Mouse (Mus musculus): ENCODE results near the gene Ercc1.

Gene Ercc1

DNA sequence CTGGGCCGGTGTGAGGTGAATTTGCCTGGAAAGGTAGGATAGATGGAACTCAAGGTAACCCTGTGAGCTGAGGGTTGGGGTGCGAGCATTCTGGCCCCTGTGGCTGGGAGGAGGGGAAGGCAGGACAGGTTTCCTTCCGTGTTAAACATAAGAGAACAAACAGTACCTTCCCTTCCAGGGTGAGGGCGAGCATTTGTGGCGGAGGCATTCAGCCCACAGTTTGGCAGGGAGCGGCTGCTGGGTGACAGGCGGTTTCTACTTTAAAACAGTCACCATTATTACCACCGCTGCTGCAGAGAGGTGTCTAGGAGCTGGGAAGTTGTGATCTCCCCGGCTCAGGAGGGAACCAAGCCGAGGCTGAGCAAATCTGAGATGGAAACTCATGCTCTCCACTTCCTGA is 7.5 kb upstream of the Ercc1 start:
- no peak for DNase-seq (ENCODE audit: low spot score)

- no peak for DNase-seq (ENCODE audit: low spot score)
Observed at GRCm38 (mm10) chr7:19338060-19338459, 6.5 kb upstream of the Ercc1 start.

DNA sequence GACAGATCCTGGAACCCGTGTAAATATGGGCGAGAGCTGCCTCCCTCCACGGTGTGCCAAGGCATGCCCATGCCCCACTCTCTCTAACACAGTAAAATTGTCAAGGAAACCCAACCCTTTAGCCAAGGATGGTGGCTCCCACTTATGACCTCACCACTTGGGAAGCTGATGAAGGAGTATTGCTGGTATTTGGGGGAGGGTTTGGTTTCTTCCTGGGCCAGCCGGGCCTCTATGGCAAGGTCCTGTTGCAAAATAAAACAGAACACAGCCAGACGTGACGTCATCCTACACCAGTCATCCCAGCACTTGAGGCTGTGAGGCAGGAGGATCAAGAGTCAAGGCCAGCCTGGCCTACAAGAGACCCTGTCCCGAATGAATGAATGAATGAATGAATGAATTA is 6.0 kb upstream of the Ercc1 start:
- DNase-seq (ENCODE audit: low spot score), result no peak

DNA sequence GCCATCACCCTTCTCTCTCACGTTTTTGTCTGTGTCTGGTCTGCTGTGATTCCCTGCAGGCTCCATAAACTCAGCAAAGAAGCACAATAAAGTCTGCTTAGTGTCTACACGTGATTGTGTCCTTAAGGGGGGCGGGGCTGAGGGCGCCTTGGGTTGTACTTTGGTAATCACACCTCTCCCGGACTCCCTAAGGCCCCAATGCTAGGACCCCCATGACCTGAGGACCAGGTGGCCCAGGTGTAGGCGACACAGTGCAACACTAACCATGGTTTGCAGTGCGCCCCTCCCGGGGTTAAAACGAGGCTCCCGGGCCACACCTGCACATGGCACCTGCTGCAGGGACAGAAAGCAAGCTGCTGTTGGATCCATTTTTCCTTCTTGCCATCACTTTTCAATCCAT is 3.3 kb upstream of the Ercc1 start:
- DNase-seq (ENCODE audit: low spot score), result no peak

DNA sequence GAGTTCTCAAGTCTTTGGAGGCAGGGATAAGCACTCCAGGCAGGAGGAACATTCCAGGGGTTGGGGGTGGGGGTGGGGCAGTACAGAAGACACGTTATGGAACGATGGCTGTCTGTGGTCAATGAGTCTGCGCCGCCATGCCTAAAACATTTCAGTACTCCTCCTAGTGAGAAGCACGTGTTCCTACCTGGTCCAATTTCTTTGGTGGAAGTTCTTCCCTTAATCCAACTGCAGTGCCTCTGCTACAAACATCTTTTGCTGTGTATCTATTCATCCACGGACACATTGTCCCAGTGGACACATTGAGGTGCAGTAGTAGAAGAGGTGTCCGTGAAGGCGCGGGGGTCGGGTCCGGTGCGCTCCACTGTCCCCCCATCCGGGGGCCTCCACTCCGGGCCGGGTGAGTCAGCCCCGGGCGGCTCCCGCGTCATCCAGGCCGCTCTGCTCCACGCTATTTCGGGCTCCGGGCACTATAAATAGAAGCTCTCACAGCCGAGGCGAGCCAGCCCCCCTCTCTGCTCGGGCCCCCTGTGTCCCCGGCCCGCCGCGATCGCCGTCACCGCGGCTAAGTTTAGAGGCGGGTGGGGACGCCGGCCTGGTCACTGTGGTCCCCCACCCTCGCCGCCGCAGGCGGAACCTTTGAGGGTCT is 2.7 kb upstream of the Ercc1 start:
- DNase-seq (ENCODE audit: low spot score), result no peak

DNA sequence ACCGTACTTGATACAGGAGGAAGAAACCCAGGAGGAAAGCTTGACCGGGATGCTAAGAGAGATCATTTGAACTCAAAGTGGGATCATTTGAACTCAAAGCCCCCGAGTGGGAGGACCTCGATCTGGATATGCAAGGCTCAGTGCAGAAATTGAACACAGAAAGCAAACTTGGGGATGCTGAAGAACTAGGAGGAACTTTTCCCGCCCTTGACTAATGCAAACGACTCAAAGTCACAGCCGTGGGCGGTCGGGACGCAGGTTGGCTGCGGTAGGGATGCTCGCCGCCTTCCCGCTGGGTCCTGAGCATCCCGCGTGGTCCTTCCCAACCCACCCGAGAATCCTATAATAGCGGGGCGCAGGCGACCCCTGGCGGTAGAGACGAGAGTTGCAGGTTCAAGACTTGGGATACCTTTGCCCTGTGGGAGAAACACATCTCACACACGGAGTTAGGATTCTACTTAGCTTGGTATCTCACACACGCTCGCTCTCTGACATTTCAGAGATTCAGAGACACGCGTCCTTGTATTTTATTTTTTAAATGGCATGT is 2.0 kb upstream of the Ercc1 start:
- peak; percentile 81 for DNase-seq (ENCODE audit: low spot score)

DNA sequence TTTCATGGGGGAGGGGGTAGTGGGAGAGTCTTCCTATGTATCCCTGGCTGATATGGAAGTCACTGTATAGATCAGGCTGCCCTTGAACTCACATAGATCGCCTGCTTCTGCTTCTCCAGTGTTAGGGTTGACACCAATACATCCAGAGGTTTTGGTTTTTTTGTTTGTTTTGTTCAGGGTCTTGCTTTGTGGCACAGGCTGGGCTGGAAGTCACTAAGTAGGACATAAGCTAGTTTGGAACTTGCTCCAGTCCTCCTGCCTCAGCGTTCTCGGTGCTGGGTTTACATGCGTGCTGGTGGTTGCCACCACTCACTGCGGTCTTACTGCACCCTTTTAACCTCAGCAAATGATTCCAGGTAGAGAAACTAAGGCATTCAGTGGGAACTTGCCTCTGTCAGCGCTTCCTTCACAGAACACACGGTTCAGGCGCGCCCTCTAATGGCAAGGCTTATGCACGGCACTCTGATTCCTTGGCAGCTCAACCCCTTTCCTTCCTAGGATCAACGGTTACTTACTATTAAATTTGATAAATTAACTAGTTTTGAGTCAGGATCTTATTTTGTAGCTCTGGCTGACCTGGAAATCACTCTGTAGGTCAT is 1.3 kb upstream of the Ercc1 start:
- DNase-seq (ENCODE audit: low spot score), result peak; percentile 71

GRCm38 (mm10) chr7:19344938-19345471 is 427 bp downstream of the Ercc1 start:
- peak; percentile 94 for DNase-seq (ENCODE audit: low spot score)

DNA sequence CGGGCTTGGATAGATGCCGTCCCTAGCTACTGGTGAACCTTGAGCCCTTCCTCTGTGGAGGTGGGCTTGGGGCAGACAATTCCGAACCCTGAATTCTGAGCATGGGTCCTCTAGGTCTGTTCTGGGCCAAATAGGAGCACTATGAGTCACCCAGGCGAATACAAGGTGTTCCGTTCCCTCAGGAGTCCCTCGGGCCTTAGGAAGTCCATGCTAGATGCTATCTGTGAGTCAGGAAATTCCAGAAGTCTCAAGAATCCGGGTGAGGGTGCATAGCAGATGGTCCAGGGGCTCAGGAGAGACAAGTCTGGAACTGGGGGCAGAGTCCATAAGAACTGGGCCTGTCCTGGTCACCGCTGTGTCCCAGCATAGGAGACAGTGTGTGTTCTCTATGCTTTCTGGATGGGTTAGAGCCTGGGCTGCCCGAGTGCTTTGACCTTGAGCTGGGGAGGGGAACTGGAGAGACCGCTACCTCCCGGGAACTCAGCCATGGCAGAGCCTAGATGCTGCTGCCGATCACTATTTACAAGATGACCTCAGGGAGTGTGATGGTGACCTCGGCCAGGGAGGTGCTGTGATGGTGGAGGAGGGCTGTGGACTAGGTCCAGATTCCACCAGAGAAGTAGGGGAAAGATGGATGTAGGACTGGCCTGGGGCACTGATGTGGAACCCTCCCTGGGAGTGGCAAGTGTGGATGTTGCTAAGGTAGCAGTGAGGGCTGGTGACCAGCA is 4.8 kb downstream of the Ercc1 start:
- no peak for DNase-seq (ENCODE audit: low spot score)

- DNase-seq (ENCODE audit: low spot score), result no peak
Observed at GRCm38 (mm10) chr7:19350221-19350620, 5.6 kb downstream of the Ercc1 start.

GRCm38 (mm10) chr7:19354991-19355390 is 10.4 kb downstream of the Ercc1 start:
- no peak for DNase-seq (ENCODE audit: low spot score)

DNA sequence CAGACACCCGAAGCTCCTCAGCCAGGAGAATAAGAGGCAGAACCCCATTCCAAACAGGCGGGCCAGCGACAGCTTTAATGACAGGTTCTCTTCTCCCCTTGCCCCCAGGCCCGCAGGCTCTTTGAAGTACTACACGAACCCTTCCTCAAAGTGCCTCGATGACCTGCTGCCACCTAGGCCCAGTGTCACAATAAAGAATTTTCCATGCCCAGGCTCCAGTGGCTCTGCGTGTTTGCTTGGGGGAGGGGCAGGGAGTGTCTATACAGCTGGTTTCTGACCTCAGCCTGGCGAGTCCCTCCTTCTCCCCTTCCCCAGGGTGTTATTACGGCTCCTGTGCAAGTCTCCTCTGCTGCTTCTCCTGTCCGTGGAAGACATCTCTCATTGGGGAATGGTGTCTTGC is 11.7 kb downstream of the Ercc1 start:
- no peak for DNase-seq (ENCODE audit: low spot score)

- DNase-seq (ENCODE audit: low spot score), result no peak
Observed at GRCm38 (mm10) chr7:19357381-19358375, 13.1 kb downstream of the Ercc1 start.

DNA sequence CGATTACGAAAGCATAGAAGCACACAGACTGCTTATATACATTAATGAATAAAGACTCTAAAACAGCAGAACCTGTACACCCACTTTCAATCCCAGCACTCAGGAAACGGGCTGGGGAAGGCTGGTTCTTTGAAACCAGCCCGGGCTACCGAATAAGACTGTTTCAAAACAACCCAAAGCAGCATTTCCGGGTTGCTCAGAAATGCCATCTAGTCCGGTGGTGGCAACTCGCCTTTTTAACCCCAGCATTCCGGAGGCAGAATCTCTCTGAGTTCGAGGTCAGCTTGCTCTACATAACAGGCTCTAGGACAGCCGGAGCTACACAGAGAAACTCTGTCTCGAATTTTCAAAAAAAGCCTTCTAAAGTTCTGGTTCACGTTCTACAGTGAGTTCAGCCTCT is 14.1 kb downstream of the Ercc1 start:
- no peak for DNase-seq (ENCODE audit: low spot score)

GRCm38 (mm10) chr7:19359299-19359891 is 14.8 kb downstream of the Ercc1 start, which contains the start of the genes Cd3eap and Ppp1r13l:
Gene Cd3eap (minus strand): TSS chr7:19359483.
Gene Ppp1r13l (plus strand): TSS chr7:19359749.
- DNase-seq (ENCODE audit: low spot score), result peak; percentile 85

DNA sequence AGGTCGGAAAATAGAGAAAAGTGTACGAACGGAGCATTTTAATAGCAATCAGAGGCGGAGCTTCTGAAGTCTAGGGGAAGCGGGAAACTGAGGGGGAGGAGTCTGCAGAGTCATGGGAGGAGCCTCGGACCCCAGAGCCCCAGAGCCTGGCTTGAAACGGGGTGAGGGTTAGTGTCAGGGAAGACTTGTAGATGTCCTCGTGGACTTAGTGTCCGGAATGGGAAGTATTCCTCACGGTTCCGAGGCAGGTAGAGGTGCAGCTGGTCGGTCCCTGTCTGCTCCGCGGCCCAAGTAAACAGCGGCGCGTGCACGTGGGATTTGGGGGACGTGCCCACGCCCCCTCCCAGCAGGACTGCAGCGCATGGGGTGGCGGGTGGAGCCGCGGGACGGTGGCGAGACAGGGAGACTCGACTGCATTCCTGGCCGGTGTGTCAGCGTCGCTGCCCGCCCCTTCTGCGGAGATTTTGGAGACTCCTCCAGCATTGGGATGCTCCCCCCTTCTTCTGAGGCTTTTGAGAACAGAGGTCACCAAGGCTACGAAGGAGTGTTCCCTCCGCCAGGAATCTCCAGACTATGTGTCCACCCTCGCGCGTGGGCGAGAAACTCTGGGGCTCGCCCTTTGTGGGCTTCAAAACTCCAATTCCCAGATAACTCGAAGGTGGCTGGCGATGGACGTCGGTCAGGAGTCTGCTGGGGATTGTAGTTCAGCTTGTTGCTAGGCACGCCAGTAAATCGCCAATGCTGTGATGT is 15.5 kb downstream of the Ercc1 start:
- DNase-seq (ENCODE audit: low spot score), result peak; percentile 66

DNA sequence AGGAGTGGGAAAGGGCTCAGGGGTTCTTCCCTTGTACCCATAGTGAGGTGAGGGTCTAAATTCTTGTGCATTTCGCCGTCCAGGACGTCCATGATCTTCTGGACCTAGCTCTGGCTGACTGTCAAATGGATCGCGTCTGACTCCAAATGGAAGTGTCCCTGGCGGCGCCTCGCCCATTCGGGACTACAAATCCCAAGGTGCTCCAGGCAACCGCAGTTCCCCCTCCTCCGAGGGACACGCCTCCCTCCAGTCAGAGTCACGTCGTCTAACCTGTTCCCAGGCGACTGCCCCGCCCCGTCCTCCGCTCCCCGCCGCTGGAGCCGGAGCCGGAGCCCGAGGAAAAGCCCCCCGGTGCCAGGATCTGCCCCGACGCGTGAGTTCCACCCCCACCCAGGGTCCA is 16.4 kb downstream of the Ercc1 start:
- peak; percentile 88 for DNase-seq (ENCODE audit: low spot score)

DNA sequence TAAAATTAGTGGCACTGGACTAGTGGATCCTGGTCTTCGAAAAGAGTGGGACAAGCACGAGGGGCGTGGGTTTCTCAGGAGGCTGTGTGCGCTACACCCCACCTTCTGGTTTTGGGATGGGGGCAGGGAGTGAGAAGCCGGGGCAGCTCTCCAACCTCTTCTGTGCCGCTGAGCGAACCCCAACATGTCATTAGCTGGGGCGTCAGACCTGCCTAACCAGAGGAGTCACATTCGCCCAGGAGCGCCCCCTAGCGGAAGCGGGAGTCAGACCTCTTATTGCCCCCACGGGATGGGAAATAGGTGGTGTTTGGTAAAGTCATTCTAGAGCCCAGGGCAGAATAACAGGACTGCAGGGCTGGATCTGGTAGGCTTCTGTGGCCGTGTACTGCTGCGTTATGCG is 17.1 kb downstream of the Ercc1 start:
- DNase-seq (ENCODE audit: low spot score), result peak; percentile 75

DNA sequence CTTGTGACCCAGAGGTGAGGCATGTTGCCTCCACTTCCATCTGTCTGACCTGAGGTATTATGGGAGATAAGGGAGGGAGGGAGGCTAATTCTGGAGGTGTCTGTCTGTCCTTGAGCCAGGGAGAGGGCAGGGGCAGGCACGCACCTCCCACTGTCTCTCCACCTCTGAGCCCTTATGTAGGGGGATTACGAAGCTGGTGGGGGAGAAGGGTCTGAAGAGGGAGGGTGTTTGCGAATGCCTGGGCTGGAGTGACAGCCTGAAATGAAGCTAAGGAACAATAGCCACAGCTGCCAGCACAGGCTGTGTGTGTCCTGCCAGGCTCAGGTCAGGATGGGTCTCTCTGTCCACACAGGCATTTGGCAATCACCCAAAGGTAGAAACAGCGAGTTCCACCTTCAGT is 17.7 kb downstream of the Ercc1 start:
- DNase-seq (ENCODE audit: low spot score), result no peak

DNA sequence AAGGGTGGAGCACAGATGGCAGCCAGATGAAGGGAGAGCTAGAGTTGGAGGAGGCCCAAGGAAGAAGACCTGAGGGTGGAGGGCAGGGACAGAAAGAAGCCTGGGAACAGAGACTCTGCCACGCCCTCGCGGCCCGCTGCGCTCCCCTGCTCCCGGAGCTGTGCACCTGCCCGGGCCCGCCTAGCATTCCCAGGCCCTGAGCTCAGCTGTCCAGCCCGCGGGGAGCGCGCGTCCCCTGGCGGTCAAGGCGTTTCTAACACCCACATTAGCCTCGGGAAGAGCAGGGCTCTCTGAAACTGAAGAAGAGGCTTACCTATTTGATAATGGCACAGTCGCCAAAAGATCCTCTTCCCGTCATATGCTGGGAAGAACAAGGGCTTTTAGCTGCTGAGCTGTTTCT is 19.3 kb downstream of the Ercc1 start:
- DNase-seq (ENCODE audit: low spot score), result peak; percentile 81

Data from ovary, postnatal 36 days (tissue).